ENCODE assay signal across 7 mouse cellular contexts in the genomic region with DNA sequence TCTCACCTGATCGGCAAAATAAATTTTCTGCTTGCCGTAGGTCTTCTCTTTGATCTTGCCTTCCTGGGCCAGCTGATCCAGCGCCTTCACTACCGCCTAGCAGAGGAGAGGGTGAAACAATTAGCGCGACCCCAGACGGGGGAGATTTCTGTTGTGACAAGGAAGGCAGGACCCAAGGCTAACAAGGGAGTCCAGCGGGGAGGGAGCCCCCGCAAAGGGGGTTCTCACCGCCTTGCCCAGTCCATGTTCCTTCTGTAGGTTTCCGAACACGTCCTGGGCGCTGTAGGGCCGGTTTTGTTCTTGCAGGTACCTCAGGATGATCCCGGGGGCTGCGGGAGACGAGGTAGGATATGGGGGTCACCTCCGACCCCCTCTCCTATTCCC. TPM values are rescaled to one million over a fixed set of nuclear protein-coding genes. Genes with fewer than 3 reads are reported as not detected.
DNase-seq lines count a peak whose midpoint lies in the region; ATAC-seq and TF ChIP-seq lines count a peak whose summit lies in the region.

No protein-coding gene starts in this region.

- peak overlapping the region; percentile 96 for H3K4me3 ChIP-seq in spleen, adult 2 months (ENCODE audit: extremely low read depth, insufficient read depth, insufficient read length)
- H3K4me3 ChIP-seq in forebrain, embryonic 13.5 days, result peak overlapping the region; percentile 64
- peak overlapping the region; percentile 89 for H3K4me3 ChIP-seq in liver, embryonic 13.5 days (replicated peaks)

- no peak overlapping the region for H3K27ac ChIP-seq in spleen, adult 2 months (ENCODE audit: insufficient read depth, low read length)
- peak overlapping the region; percentile 59; the same call in 1 of the 2 replicates for H3K27ac ChIP-seq in forebrain, embryonic 13.5 days
- peak overlapping the region; percentile 96 for H3K27ac ChIP-seq in liver, embryonic 13.5 days

- TF ChIP-seq POLR2A in spleen, adult 2 months (IDR thresholded peaks at IDR 0.05; ENCODE audit: low read depth, low read length), result no peak

- peak overlapping the region; percentile 85 for H3K4me2 ChIP-seq in forebrain, embryonic 13.5 days
- H3K4me2 ChIP-seq in liver, embryonic 13.5 days, result peak overlapping the region; percentile 99

- no peaks in the 10 kb centered on the region; the same call in 1 of the 2 replicates for H3K4me1 ChIP-seq in spleen, adult 2 months (ENCODE audit: control insufficient read depth, insufficient read depth, insufficient read length)
- peaks cover 20% of the 10 kb centered on the region for H3K4me1 ChIP-seq in forebrain, embryonic 13.5 days
- peaks cover 30% of the 10 kb centered on the region for H3K4me1 ChIP-seq in liver, embryonic 13.5 days (replicated peaks)

- H3K36me3 ChIP-seq in spleen, adult 2 months (ENCODE audit: control insufficient read depth, insufficient read depth, low read length), result peaks cover 42% of the 10 kb centered on the region
- peaks cover 72% of the 10 kb centered on the region for H3K36me3 ChIP-seq in forebrain, embryonic 13.5 days (ENCODE audit: poor library complexity, severe bottlenecking)
- H3K36me3 ChIP-seq in liver, embryonic 13.5 days, result peaks cover 75% of the 10 kb centered on the region

- peak overlapping the region; percentile 82 for H3K9ac ChIP-seq in forebrain, embryonic 13.5 days
- peak overlapping the region; percentile 90 for H3K9ac ChIP-seq in liver, embryonic 13.5 days

- no peak for TF ChIP-seq CTCF in spleen, adult 2 months (IDR thresholded peaks at IDR 0.05; ENCODE audit: extremely low read depth, insufficient read depth, insufficient read length, insufficient replicate concordance)

- DNase-seq in spleen, adult 2 months (ENCODE audit: low read depth in 1 of 2, low spot score in 2 of 2), result no peak
- no peak for DNase-seq in spleen, postnatal 36 days (ENCODE audit: low spot score in 2 of 2)
- no peak for DNase-seq in liver, embryonic 13.5 days
- DNase-seq in spleen, postnatal 10 days (ENCODE audit: low spot score in 2 of 2), result no peak
- no peak for DNase-seq in gastrocnemius, adult 8-10 months (ENCODE audit: low spot score in 2 of 2)
- DNase-seq in kidney, postnatal 36 days, result no peak

- no peaks in the 10 kb centered on the region for H3K27me3 ChIP-seq in spleen, adult 2 months (ENCODE audit: control insufficient read depth, insufficient read depth, low read length)
- no peaks in the 10 kb centered on the region for H3K27me3 ChIP-seq in forebrain, embryonic 13.5 days
- no peaks in the 10 kb centered on the region for H3K27me3 ChIP-seq in liver, embryonic 13.5 days

- WGBS in spleen, adult 2 months, result under 1% methylated on average over 18 of the region's 18 CpGs
- WGBS in forebrain, embryonic 13.5 days, result under 1% methylated on average over 18 of the region's 18 CpGs
- WGBS in liver, embryonic 13.5 days (ENCODE audit: insufficient replicate concordance), result under 1% methylated on average over 18 of the region's 18 CpGs

- H3K9me3 ChIP-seq in forebrain, embryonic 13.5 days (replicated peaks), result no peaks in the 10 kb centered on the region
- H3K9me3 ChIP-seq in liver, embryonic 13.5 days (replicated peaks), result no peaks in the 10 kb centered on the region

- no peak; the same call in 1 of the 2 replicates for ATAC-seq in forebrain, embryonic 13.5 days
- peak; percentile 14 for ATAC-seq in liver, embryonic 13.5 days (ENCODE audit: low read depth)

RNA-seq across cellular contexts. Expression of gene Psmc3ip, which starts 0.3 kb away (rescaled TPM):
- 0.85 and 0.90 TPM in 2 replicates for polyA plus RNA-seq in spleen, adult 2 months (2012; rRNA removed)
- polyA plus RNA-seq in forebrain, embryonic 13.5 days (2015; fragmentation: Nextera tagmentation; extraction: Ambion mirVana), result 63.3 and 64.1 TPM in 2 replicates
- polyA plus RNA-seq in liver, embryonic 13.5 days (2015; fragmentation: Nextera tagmentation; extraction: Ambion mirVana), result 26.4 and 27.1 TPM in 2 replicates
- total RNA-seq in gastrocnemius, adult 8-10 months (2022), result 1 to 10 TPM; 1.3 to 1.5 (median 1.4) TPM

RNA-seq across cellular contexts. Expression of gene Mlx, which starts 7.8 kb away (rescaled TPM):
- polyA plus RNA-seq in spleen, adult 2 months (2012; rRNA removed), result 20.3 and 23.9 TPM in 2 replicates
- 71.1 and 81.2 TPM in 2 replicates for polyA plus RNA-seq in forebrain, embryonic 13.5 days (2015; fragmentation: Nextera tagmentation; extraction: Ambion mirVana)
- 32.5 and 34.4 TPM in 2 replicates for polyA plus RNA-seq in liver, embryonic 13.5 days (2015; fragmentation: Nextera tagmentation; extraction: Ambion mirVana)
- 10 to 100 TPM in 2 of 4 experiments, 1 to 10 TPM in 2; 8.0 to 12.3 (median 9.4) TPM for total RNA-seq in gastrocnemius, adult 8-10 months (2022)

RNA-seq across cellular contexts. Expression of gene Coasy, which starts 12.6 kb away (rescaled TPM):
- 26.6 and 36.9 TPM in 2 replicates for polyA plus RNA-seq in spleen, adult 2 months (2012; rRNA removed)
- 45.8 and 48.2 TPM in 2 replicates for polyA plus RNA-seq in forebrain, embryonic 13.5 days (2015; fragmentation: Nextera tagmentation; extraction: Ambion mirVana)
- polyA plus RNA-seq in liver, embryonic 13.5 days (2015; fragmentation: Nextera tagmentation; extraction: Ambion mirVana), result 23.0 and 23.2 TPM in 2 replicates
- total RNA-seq in gastrocnemius, adult 8-10 months (2022), result 10 to 100 TPM in 1 of 4 experiments, 1 to 10 TPM in 3; 7.2 to 11.0 (median 8.5) TPM

RNA-seq across cellular contexts. Expression of gene Hsd17b1, which starts 16.7 kb away (rescaled TPM):
- 1.2 and 1.3 TPM in 2 replicates for polyA plus RNA-seq in spleen, adult 2 months (2012; rRNA removed)
- not detected in 2 replicates for polyA plus RNA-seq in forebrain, embryonic 13.5 days (2015; fragmentation: Nextera tagmentation; extraction: Ambion mirVana)
- 0.14 and 0.24 TPM in 2 replicates for polyA plus RNA-seq in liver, embryonic 13.5 days (2015; fragmentation: Nextera tagmentation; extraction: Ambion mirVana)
- under 1 TPM in 1 of 4 experiments, not detected in 3; 0.21 TPM for total RNA-seq in gastrocnemius, adult 8-10 months (2022)

RNA-seq across cellular contexts. Expression of gene Retreg3, which starts 24.8 kb away (rescaled TPM):
- polyA plus RNA-seq in spleen, adult 2 months (2012; rRNA removed), result 57.8 and 61.3 TPM in 2 replicates
- polyA plus RNA-seq in forebrain, embryonic 13.5 days (2015; fragmentation: Nextera tagmentation; extraction: Ambion mirVana), result 18.6 and 20.8 TPM in 2 replicates
- 11.5 and 13.0 TPM in 2 replicates for polyA plus RNA-seq in liver, embryonic 13.5 days (2015; fragmentation: Nextera tagmentation; extraction: Ambion mirVana)
- total RNA-seq in gastrocnemius, adult 8-10 months (2022), result 10 to 100 TPM; 28.8 to 30.4 (median 30.1) TPM

Comparison
In these comparisons a context has a peak if more than half of its experiments do, and no peak if none do; other contexts are left out.
1. RNA of gene Psmc3ip, which starts 0.3 kb away (polyA plus RNA-seq): 63.3 to 64.1 TPM in forebrain, embryonic 13.5 days and 26.4 to 27.1 TPM in liver, embryonic 13.5 days; 0.85 to 0.90 TPM in spleen, adult 2 months; every median in the first group is over 10 times any median in the second.
2. Peak in every context shown above with its lines, with median percentiles within 50 percentile points of each other: H3K4me3 ChIP-seq.